Mouse (Mus musculus): ENCODE results near the gene Tmem184a. TPM values are rescaled to one million over a fixed set of nuclear protein-coding genes. Genes with fewer than 3 reads are reported as not detected.

Tmem184a gene
- polyA plus RNA-seq, 1 experiment, result not detected

- peak; percentile 53; the same call in 1 of the 2 replicates for TF ChIP-seq CTCF (IDR thresholded peaks at IDR 0.05; ENCODE audit: insufficient read depth, low read depth, low read length)
- no peak for TF ChIP-seq POLR2A (IDR thresholded peaks at IDR 0.05; ENCODE audit: insufficient read depth, low read depth, low read length)
- no peaks in the 10 kb centered on the region for H3K4me1 ChIP-seq (ENCODE audit: control insufficient read depth, insufficient read depth, low read length)
- 10% methylated on average over 1 of the region's 1 CpGs for WGBS
- H3K27ac ChIP-seq (ENCODE audit: insufficient read depth, low read depth, low read length), result no peak overlapping the region
- H3K4me3 ChIP-seq (ENCODE audit: insufficient read depth, low read depth, low read length), result no peak overlapping the region
Measured at GRCm38 (mm10) chr5:139817292-139817691, 2.4 kb downstream of the Tmem184a start.

GRCm38 (mm10) chr5:139816445-139816844, 3.3 kb downstream of the Tmem184a start:
- Histone ChIP-seq H3K4me1 (ENCODE audit: control insufficient read depth, insufficient read depth, low read length) (no peaks in the 10 kb centered on the region), H3K27ac (ENCODE audit: insufficient read depth, low read depth, low read length) (no peak overlapping the region), H3K4me3 (ENCODE audit: insufficient read depth, low read depth, low read length) (no peak overlapping the region)

GRCm38 (mm10) chr5:139815964-139816363, 3.8 kb downstream of the Tmem184a start:
- Histone ChIP-seq H3K27ac (ENCODE audit: insufficient read depth, low read depth, low read length) (no peak overlapping the region), H3K4me1 (ENCODE audit: control insufficient read depth, insufficient read depth, low read length) (no peaks in the 10 kb centered on the region), H3K4me3 (ENCODE audit: insufficient read depth, low read depth, low read length) (no peak overlapping the region)
- 60% methylated on average over 6 of the region's 6 CpGs for WGBS
- TF ChIP-seq CTCF (IDR thresholded peaks at IDR 0.05; ENCODE audit: insufficient read depth, low read depth, low read length) (no peak), POLR2A (IDR thresholded peaks at IDR 0.05; ENCODE audit: insufficient read depth, low read depth, low read length) (no peak)

More at GRCm38 (mm10) chr5:139816445-139816844, 3.3 kb downstream of the Tmem184a start:
- TF ChIP-seq CTCF (IDR thresholded peaks at IDR 0.05; ENCODE audit: insufficient read depth, low read depth, low read length) (no peak), POLR2A (IDR thresholded peaks at IDR 0.05; ENCODE audit: insufficient read depth, low read depth, low read length) (no peak)

- H3K4me1 ChIP-seq (ENCODE audit: control insufficient read depth, insufficient read depth, low read length), result no peaks in the 10 kb centered on the region
- no peak overlapping the region for H3K4me3 ChIP-seq (ENCODE audit: insufficient read depth, low read depth, low read length)
- no peak for TF ChIP-seq CTCF (IDR thresholded peaks at IDR 0.05; ENCODE audit: insufficient read depth, low read depth, low read length)
- TF ChIP-seq POLR2A (IDR thresholded peaks at IDR 0.05; ENCODE audit: insufficient read depth, low read depth, low read length), result no peak
- WGBS, result 16% methylated on average over 13 of the region's 13 CpGs
- H3K27ac ChIP-seq (ENCODE audit: insufficient read depth, low read depth, low read length), result no peak overlapping the region
Measured at GRCm38 (mm10) chr5:139813963-139814381, 5.7 kb downstream of the Tmem184a start.

GRCm38 (mm10) chr5:139813126-139813490, 6.6 kb downstream of the Tmem184a start:
- Histone ChIP-seq H3K4me3 (ENCODE audit: insufficient read depth, low read depth, low read length) (no peak overlapping the region), H3K27ac (ENCODE audit: insufficient read depth, low read depth, low read length) (no peak overlapping the region), H3K4me1 (ENCODE audit: control insufficient read depth, insufficient read depth, low read length) (no peaks in the 10 kb centered on the region)
- TF ChIP-seq POLR2A (IDR thresholded peaks at IDR 0.05; ENCODE audit: insufficient read depth, low read depth, low read length) (no peak), CTCF (IDR thresholded peaks at IDR 0.05; ENCODE audit: insufficient read depth, low read depth, low read length) (no peak)
- WGBS, result 50% methylated on average over 10 of the region's 10 CpGs

GRCm38 (mm10) chr5:139812398-139813125, 7.2 kb downstream of the Tmem184a start:
- WGBS, result 71% methylated on average over 20 of the region's 20 CpGs
- TF ChIP-seq CTCF (IDR thresholded peaks at IDR 0.05; ENCODE audit: insufficient read depth, low read depth, low read length), result no peak
- no peak for TF ChIP-seq POLR2A (IDR thresholded peaks at IDR 0.05; ENCODE audit: insufficient read depth, low read depth, low read length)
- H3K27ac ChIP-seq (ENCODE audit: insufficient read depth, low read depth, low read length), result no peak overlapping the region
- no peaks in the 10 kb centered on the region for H3K4me1 ChIP-seq (ENCODE audit: control insufficient read depth, insufficient read depth, low read length)
- H3K4me3 ChIP-seq (ENCODE audit: insufficient read depth, low read depth, low read length), result no peak overlapping the region

GRCm38 (mm10) chr5:139811677-139812397, 7.9 kb downstream of the Tmem184a start:
- Histone ChIP-seq H3K4me1 (ENCODE audit: control insufficient read depth, insufficient read depth, low read length) (no peaks in the 10 kb centered on the region), H3K27ac (ENCODE audit: insufficient read depth, low read depth, low read length) (no peak overlapping the region), H3K4me3 (ENCODE audit: insufficient read depth, low read depth, low read length) (no peak overlapping the region)
- WGBS, result 81% methylated on average over 15 of the region's 15 CpGs
- TF ChIP-seq CTCF (IDR thresholded peaks at IDR 0.05; ENCODE audit: insufficient read depth, low read depth, low read length) (no peak), POLR2A (IDR thresholded peaks at IDR 0.05; ENCODE audit: insufficient read depth, low read depth, low read length) (no peak)

- Histone ChIP-seq H3K27ac (ENCODE audit: insufficient read depth, low read depth, low read length) (no peak overlapping the region), H3K4me3 (ENCODE audit: insufficient read depth, low read depth, low read length) (no peak overlapping the region), H3K4me1 (ENCODE audit: control insufficient read depth, insufficient read depth, low read length) (peaks cover 3% of the 10 kb centered on the region; the same call in 1 of the 2 replicates)
- TF ChIP-seq POLR2A (IDR thresholded peaks at IDR 0.05; ENCODE audit: insufficient read depth, low read depth, low read length) (no peak), CTCF (IDR thresholded peaks at IDR 0.05; ENCODE audit: insufficient read depth, low read depth, low read length) (no peak)
- 55% methylated on average over 4 of the region's 4 CpGs for WGBS
Measured at GRCm38 (mm10) chr5:139809397-139809796, 10.3 kb downstream of the Tmem184a start.

GRCm38 (mm10) chr5:139805924-139806323, 13.8 kb downstream of the Tmem184a start:
- 93% methylated on average over 8 of the region's 8 CpGs for WGBS
- Histone ChIP-seq H3K4me3 (ENCODE audit: insufficient read depth, low read depth, low read length) (no peak overlapping the region), H3K4me1 (ENCODE audit: control insufficient read depth, insufficient read depth, low read length) (peaks cover 12% of the 10 kb centered on the region), H3K27ac (ENCODE audit: insufficient read depth, low read depth, low read length) (no peak overlapping the region)
- no peak for TF ChIP-seq CTCF (IDR thresholded peaks at IDR 0.05; ENCODE audit: insufficient read depth, low read depth, low read length)
- no peak for TF ChIP-seq POLR2A (IDR thresholded peaks at IDR 0.05; ENCODE audit: insufficient read depth, low read depth, low read length)

All from olfactory bulb, adult 2 months (tissue).